Mouse (Mus musculus) liver, postnatal 0 days (tissue): ENCODE measurements at regions not wholly inside any gene's neighbourhood (a gene's known extent, or its start where the extent isn't known, plus 50 kb on each side); places are given as distances from the start of the nearest gene placed in this dataset.

ENCODE experiments used
- CTCF ChIP-seq: sonication (generic); IDR thresholded peaks from 2 replicates; pipeline ENCODE4 v1.5.1; 2016; ENCODE audit warnings: antibody characterized with exemption, low read depth
- EP300 ChIP-seq: IDR thresholded peaks from 2 replicates; pipeline ENCODE4 v1.6.1; 2016; ENCODE audit warnings: antibody characterized with exemption, low read depth, mild to moderate bottlenecking

- TF ChIP-seq CTCF = no peak
- TF ChIP-seq EP300 = no peak
These were observed 353.8 kb downstream of the Pmp22 start for GRCm38 (mm10) chr11:63482593-63482992.
